Mouse (Mus musculus) stomach, postnatal 0 days (tissue): ENCODE measurements around the gene Gm9.

Experiments
- CTCF ChIP-seq: IDR thresholded peaks from 2 replicates; pipeline ENCODE4 v1.5.1; 2016; ENCODE audit warnings: antibody characterized with exemption, low read depth, mild to moderate bottlenecking, moderate library complexity
- EP300 ChIP-seq: optimal IDR thresholded peaks from 2 replicates; pipeline ENCODE3; 2016; ENCODE audit warnings: antibody characterized with exemption

GRCm38 (mm10) chrX:37191744-37192379, 19.0 kb downstream of the Gm9 start:
- TF ChIP-seq CTCF (no peak), EP300 (no peak)
